Mouse (Mus musculus) brain, embryonic 14.5 days (tissue): ENCODE data around the gene Slc28a1.

Source experiments
- CTCF ChIP-seq: fragments of 200-500 bp; IDR thresholded peaks from 2 replicates; pipeline ENCODE4 v1.5.1; 2012; ENCODE audit warnings: inconsistent platforms, mild to moderate bottlenecking, moderate library complexity, borderline replicate concordance; ENCODE audit not compliant: insufficient read depth, insufficient read length; ENCODE audit errors: extremely low read depth
- POLR2A ChIP-seq: fragments of 200-500 bp; IDR thresholded peaks from 2 replicates; pipeline ENCODE4 v1.6.1; 2012; ENCODE audit warnings: mild to moderate bottlenecking, inconsistent platforms, borderline replicate concordance; ENCODE audit not compliant: poor library complexity, insufficient read depth, insufficient read length, severe bottlenecking; ENCODE audit errors: extremely low read depth

DNA sequence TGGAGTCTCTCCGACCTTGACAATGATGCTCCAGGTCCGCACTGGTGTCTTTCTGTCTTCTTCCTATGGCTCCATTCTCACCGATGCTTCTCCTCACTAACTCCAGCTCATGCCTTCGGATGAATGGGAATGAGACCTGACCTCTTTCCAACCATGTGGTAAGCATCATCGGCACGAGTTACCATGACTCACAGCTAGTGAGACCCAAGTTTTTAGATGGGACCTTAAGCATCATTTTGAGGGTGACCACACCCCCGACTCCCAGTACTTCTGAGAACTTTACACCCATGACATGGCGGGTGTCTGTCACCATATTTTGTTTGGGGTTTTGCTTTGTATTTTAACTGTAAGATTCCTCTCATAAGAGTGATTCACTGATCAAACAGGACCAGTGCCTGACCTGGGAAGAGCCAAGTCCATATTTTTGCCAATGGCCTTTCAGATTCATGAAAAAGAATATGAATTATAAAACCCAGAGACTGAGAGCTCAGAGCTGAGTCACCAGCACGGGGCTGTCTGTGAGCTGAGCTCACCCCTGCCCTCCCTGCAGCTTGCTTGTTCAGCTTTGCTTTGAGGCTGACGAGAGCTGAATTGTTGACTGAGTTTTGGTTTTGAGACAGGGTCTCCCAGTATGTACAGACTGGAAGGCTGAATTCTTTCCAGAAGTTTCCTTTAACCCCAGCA, 68.0 kb downstream of the Slc28a1 start:
- TF ChIP-seq CTCF (no peak), POLR2A (no peak)
